Mouse (Mus musculus) heart, embryonic 10.5 days (tissue): ENCODE data around the gene Dab2. TPM values are rescaled to one million over a fixed set of nuclear protein-coding genes. Genes with fewer than 3 reads are reported as not detected.
A peak's percentile ranks its signal among the peaks of the same experiment; 100 is the strongest.

ENCODE experiments used
- DNase-seq: peaks from one replicate; pipeline ENCODE4 v3.0.0-alpha.2; 2017; ENCODE audit warnings: low spot score
- H3K27ac ChIP-seq: fragments of 300-500 bp; sonication (generic); 2 replicates; pipeline ENCODE4 v1.5.1; 2016; ENCODE audit warnings: mild to moderate bottlenecking
- H3K27me3 ChIP-seq: fragments of 300-500 bp; sonication (generic); 2 replicates; pipeline ENCODE4 v1.6.1; 2016; ENCODE audit warnings: mild to moderate bottlenecking; ENCODE audit not compliant: poor library complexity, insufficient read depth, severe bottlenecking
- H3K36me3 ChIP-seq: fragments of 300-500 bp; sonication (generic); 2 replicates; pipeline ENCODE4 v1.6.1; 2016; ENCODE audit warnings: mild to moderate bottlenecking, moderate library complexity
- H3K4me1 ChIP-seq: fragments of 300-500 bp; sonication (generic); 2 replicates; pipeline ENCODE4 v1.6.1; 2016; ENCODE audit warnings: mild to moderate bottlenecking
- H3K4me3 ChIP-seq: fragments of 300-500 bp; sonication (generic); 2 replicates; pipeline ENCODE4 v1.5.1; 2016; ENCODE audit warnings: mild to moderate bottlenecking, moderate library complexity
- H3K9me3 ChIP-seq: fragments of 300-500 bp; sonication (generic); 2 replicates; pipeline ENCODE4 v1.6.1; 2016; ENCODE audit warnings: mild to moderate bottlenecking, moderate library complexity
- WGBS: fragments of 180-500 bp; shearing (Covaris S2); methylation state at CpG from one replicate; pipeline ENCODE4 v1.1.7; 2016; 5-methylcytosine and 5-hydroxymethylcytosine counted together
- polyA plus RNA-seq: library from polyadenylated mRNA; unstranded; fragments of >200 nt; fragmentation: Nextera tagmentation; extraction: Ambion mirVana; gene quantifications from 2 replicates; pipeline ENCODE4 v1.2.1, GENCODE M21; 2016

Dab2 gene
- 37.0 and 45.7 TPM in 2 replicates for polyA plus RNA-seq

DNA sequence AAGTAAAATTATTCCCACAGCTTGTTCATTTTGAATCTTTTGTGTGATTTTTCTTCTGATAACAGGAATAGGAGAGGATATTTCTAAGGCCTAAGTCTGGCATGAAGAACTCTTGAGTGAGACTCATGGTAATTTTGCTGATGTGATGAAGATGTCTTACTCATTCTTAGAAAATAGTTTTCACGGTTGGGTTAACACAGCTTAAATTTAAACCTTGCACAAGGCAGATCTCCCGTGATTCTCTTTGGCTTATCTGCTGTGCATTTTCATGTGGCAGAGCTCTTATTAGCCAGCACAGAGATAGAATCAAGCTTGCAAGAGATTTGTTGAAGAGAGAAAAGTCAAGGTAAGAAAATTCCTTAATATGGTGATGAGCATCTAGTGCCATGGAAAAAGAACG, at the start of gene Dab2:
TSS of gene Dab2 (plus strand) at position 235 of the 400 bp plus-strand sequence.
- no peak for DNase-seq

GRCm38 (mm10) chr15:6253471-6253870, 46.1 kb upstream of the Dab2 start:
- no peaks in the 10 kb centered on the region for H3K36me3 ChIP-seq
- no peak overlapping the region for H3K4me3 ChIP-seq
- H3K27ac ChIP-seq = no peak overlapping the region
- H3K4me1 ChIP-seq = no peaks in the 10 kb centered on the region
- no peaks in the 10 kb centered on the region for H3K9me3 ChIP-seq
- no peak for DNase-seq
- H3K27me3 ChIP-seq = no peaks in the 10 kb centered on the region
- 84% methylated on average over 2 of the region's 2 CpGs for WGBS

More for the DNA sequence above, at the start of gene Dab2:
- Histone ChIP-seq H3K9me3 (no peaks in the 10 kb centered on the region), H3K27ac (no peak within 1 kb of the TSS), H3K27me3 (no peaks in the 10 kb centered on the region), H3K4me1 (no peaks in the 10 kb centered on the region), H3K36me3 (no peaks in the 10 kb centered on the region), H3K4me3 (no peak within 1 kb of the TSS)
- 79% methylated on average over 3 of the region's 3 CpGs for WGBS

DNA sequence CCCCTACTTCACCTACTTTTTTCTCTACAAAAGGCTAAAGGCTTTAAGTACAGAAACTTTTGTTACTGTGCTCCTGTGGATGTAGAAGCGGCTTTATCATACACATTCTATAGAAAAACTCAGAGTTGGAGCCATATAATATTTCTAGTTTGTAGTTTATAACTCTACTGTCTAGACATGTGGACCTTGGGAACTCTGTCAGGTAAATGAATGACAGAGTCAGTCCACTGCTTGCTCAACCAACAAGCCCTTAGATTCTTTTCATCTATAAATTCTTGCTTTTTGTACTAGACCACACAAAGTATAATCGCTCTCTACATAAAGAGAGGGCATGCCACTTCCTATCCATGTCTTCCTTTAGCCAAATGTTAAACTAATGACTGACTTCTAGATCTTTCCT, 45.2 kb upstream of the Dab2 start:
- Histone ChIP-seq H3K27me3 (no peaks in the 10 kb centered on the region), H3K4me1 (no peaks in the 10 kb centered on the region), H3K4me3 (no peak overlapping the region), H3K36me3 (no peaks in the 10 kb centered on the region), H3K27ac (no peak overlapping the region), H3K9me3 (no peaks in the 10 kb centered on the region)
- DNase-seq = no peak
- WGBS = 84% methylated on average over 2 of the region's 2 CpGs

- Histone ChIP-seq H3K27ac (no peak overlapping the region), H3K4me1 (0 out of 2 replicates have a peak, but pooled peaks cover 8% of the 10 kb centered on the region), H3K36me3 (no peaks in the 10 kb centered on the region), H3K27me3 (no peaks in the 10 kb centered on the region), H3K4me3 (no peak overlapping the region), H3K9me3 (no peaks in the 10 kb centered on the region)
- 72% methylated on average over 2 of the region's 2 CpGs for WGBS
- DNase-seq = no peak
Measured at GRCm38 (mm10) chr15:6257049-6257448, 42.5 kb upstream of the Dab2 start.

- WGBS = 17% methylated on average over 3 of the region's 3 CpGs
- DNase-seq = no peak
- Histone ChIP-seq H3K4me1 (0 out of 2 replicates have a peak, but pooled peaks cover 8% of the 10 kb centered on the region), H3K36me3 (no peaks in the 10 kb centered on the region), H3K27me3 (no peaks in the 10 kb centered on the region), H3K9me3 (no peaks in the 10 kb centered on the region), H3K4me3 (no peak overlapping the region), H3K27ac (peak overlapping the region; percentile 75)
Measured at GRCm38 (mm10) chr15:6259957-6260740, 39.4 kb upstream of the Dab2 start.

GRCm38 (mm10) chr15:6260741-6261430, 38.7 kb upstream of the Dab2 start:
- WGBS = 55% methylated on average over 6 of the region's 6 CpGs
- Histone ChIP-seq H3K27me3 (no peaks in the 10 kb centered on the region), H3K27ac (peak overlapping the region; percentile 75; the same call in 1 of the 2 replicates), H3K36me3 (no peaks in the 10 kb centered on the region), H3K4me3 (no peak overlapping the region), H3K9me3 (no peaks in the 10 kb centered on the region), H3K4me1 (0 out of 2 replicates have a peak, but pooled peaks cover 8% of the 10 kb centered on the region)
- no peak for DNase-seq

DNA sequence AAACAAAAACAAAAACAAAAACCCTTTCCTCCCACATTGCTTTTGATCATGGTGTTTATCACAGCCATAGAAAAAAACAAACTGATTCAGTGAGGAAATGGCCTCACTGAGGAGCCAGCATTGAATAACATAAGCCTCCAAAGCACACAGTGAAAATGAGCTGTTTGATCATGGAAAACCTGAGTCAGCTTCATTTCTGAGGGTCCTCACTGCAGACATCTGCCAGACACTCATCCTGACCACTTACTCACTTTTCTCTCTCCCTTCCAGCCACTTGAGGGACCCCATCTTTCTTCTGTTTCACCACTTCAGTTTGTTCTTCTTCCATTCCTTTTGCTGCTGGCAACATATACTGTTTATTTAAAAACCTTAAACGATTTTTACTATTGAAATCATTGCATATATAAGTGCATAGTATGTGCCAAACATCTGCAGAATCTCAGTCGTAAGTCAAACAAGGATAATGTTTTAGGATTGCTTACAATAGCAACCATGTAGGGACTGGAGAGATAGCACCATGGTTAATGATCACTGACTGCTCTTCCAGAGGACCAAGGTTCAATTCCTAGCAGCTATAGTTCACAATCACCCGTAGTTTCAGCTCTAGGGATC, 32.3 kb upstream of the Dab2 start:
- Histone ChIP-seq H3K36me3 (no peaks in the 10 kb centered on the region), H3K4me3 (no peak overlapping the region)

GRCm38 (mm10) chr15:6278606-6279468, 20.8 kb upstream of the Dab2 start:
- no peak for DNase-seq
- no peaks in the 10 kb centered on the region for H3K36me3 ChIP-seq
- WGBS = 65% methylated on average over 11 of the region's 11 CpGs
- H3K9me3 ChIP-seq = no peaks in the 10 kb centered on the region
- H3K27ac ChIP-seq = peak overlapping the region; percentile 36; the same call in 1 of the 2 replicates
- H3K4me1 ChIP-seq = no peaks in the 10 kb centered on the region
- no peaks in the 10 kb centered on the region for H3K27me3 ChIP-seq
- H3K4me3 ChIP-seq = no peak overlapping the region

More for the DNA sequence above, 32.3 kb upstream of the Dab2 start:
- H3K9me3 ChIP-seq = no peaks in the 10 kb centered on the region
- H3K27ac ChIP-seq = no peak overlapping the region
- 68% methylated on average over 3 of the region's 3 CpGs for WGBS
- no peaks in the 10 kb centered on the region for H3K4me1 ChIP-seq
- no peaks in the 10 kb centered on the region for H3K27me3 ChIP-seq
- no peak for DNase-seq

- Histone ChIP-seq H3K27me3 (no peaks in the 10 kb centered on the region), H3K9me3 (no peaks in the 10 kb centered on the region), H3K27ac (no peak overlapping the region), H3K4me3 (no peak overlapping the region), H3K4me1 (no peaks in the 10 kb centered on the region), H3K36me3 (no peaks in the 10 kb centered on the region)
- WGBS = 67% methylated on average over 4 of the region's 4 CpGs
- no peak for DNase-seq
Measured at GRCm38 (mm10) chr15:6280021-6280451, 19.6 kb upstream of the Dab2 start.

DNA sequence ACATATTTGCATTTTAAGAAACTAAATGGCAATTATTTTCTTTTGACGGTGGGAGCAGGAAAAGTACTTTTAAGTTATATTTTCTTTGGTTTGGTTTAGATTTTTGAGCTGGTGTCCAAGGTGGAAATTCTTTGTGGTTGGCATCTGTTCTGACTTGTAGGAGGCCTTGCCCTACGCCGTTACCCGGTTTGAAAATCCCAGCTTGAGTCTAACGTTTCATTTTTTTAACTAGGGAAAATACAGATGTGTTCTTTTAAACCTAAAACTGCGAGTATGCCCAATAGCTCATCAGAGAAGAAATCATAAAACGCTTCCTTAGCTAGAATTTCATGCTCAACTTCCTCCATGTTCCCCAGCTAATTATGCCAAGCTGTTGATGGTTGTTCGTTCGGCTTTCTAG, 16.3 kb upstream of the Dab2 start:
- WGBS = 88% methylated on average over 9 of the region's 9 CpGs
- H3K27ac ChIP-seq = no peak overlapping the region
- H3K9me3 ChIP-seq = no peaks in the 10 kb centered on the region
- no peaks in the 10 kb centered on the region for H3K36me3 ChIP-seq
- no peaks in the 10 kb centered on the region for H3K4me1 ChIP-seq
- no peak overlapping the region for H3K4me3 ChIP-seq
- no peak for DNase-seq
- no peaks in the 10 kb centered on the region for H3K27me3 ChIP-seq

- 66% methylated on average over 2 of the region's 2 CpGs for WGBS
- H3K36me3 ChIP-seq = no peaks in the 10 kb centered on the region
- H3K4me1 ChIP-seq = no peaks in the 10 kb centered on the region
- no peak overlapping the region for H3K27ac ChIP-seq
- H3K4me3 ChIP-seq = no peak overlapping the region
- H3K9me3 ChIP-seq = no peaks in the 10 kb centered on the region
- DNase-seq = no peak
- H3K27me3 ChIP-seq = no peaks in the 10 kb centered on the region
Measured at GRCm38 (mm10) chr15:6296071-6296470, 3.5 kb upstream of the Dab2 start.

GRCm38 (mm10) chr15:6298726-6299125, 862 bp upstream of the Dab2 start:
- H3K27me3 ChIP-seq = no peaks in the 10 kb centered on the region
- no peaks in the 10 kb centered on the region for H3K9me3 ChIP-seq
- H3K36me3 ChIP-seq = no peaks in the 10 kb centered on the region
- no peaks in the 10 kb centered on the region for H3K4me1 ChIP-seq
- no peak for DNase-seq
- no peak overlapping the region for H3K27ac ChIP-seq
- 80% methylated on average over 3 of the region's 3 CpGs for WGBS
- H3K4me3 ChIP-seq = no peak overlapping the region
